Mouse (Mus musculus) heart, postnatal 0 days (tissue): Measurements from ENCODE around the gene Arnt. TPM values are rescaled to one million over a fixed set of nuclear protein-coding genes. Genes with fewer than 3 reads are reported as not detected.
"Not testable (repeated sequence)": the region's sequence is repeated elsewhere in the genome, so short reads cannot be mapped to it uniquely, and the experiment has no call there.

Source experiments
- ATAC-seq: fragments of 200-750 bp; cut with Nextera tagmentation; 2 replicates; pipeline ENCODE4 v1.8.0; 2017; ENCODE audit warnings: low read depth, moderate number of reproducible peaks, moderate library complexity; ENCODE audit not compliant: insufficient read depth
- DNase-seq: peaks from one replicate; pipeline ENCODE4 v3.0.0-alpha.2; 2016; ENCODE audit warnings: low spot score
- H3K27ac ChIP-seq: fragments of 300-500 bp; sonication (generic); 2 replicates; pipeline ENCODE4 v1.5.1; 2014; ENCODE audit warnings: low read depth, mild to moderate bottlenecking
- H3K27me3 ChIP-seq: fragments of 300-500 bp; sonication (generic); 2 replicates; pipeline ENCODE4 v1.6.1; 2014; ENCODE audit warnings: low read length, mixed read lengths; ENCODE audit not compliant: control insufficient read depth, insufficient read depth
- H3K36me3 ChIP-seq: fragments of 300-500 bp; sonication (generic); replicated peaks from 2 replicates; pipeline ENCODE4 v1.6.1; 2014; ENCODE audit warnings: low read length, mixed read lengths; ENCODE audit not compliant: control insufficient read depth, insufficient read depth
- H3K4me1 ChIP-seq: fragments of 300-500 bp; sonication (generic); 2 replicates; pipeline ENCODE4 v1.6.1; 2014; ENCODE audit warnings: antibody characterized with exemption; ENCODE audit not compliant: control insufficient read depth, insufficient read depth
- H3K4me2 ChIP-seq: fragments of 300-500 bp; sonication (generic); 2 replicates; pipeline ENCODE4 v1.6.1; 2014; ENCODE audit warnings: low read depth, mild to moderate bottlenecking, low read length, moderate library complexity
- H3K4me3 ChIP-seq: fragments of 300-500 bp; sonication (generic); 2 replicates; pipeline ENCODE4 v1.5.1; 2014; ENCODE audit warnings: low read depth, low read length
- H3K9ac ChIP-seq: fragments of 300-500 bp; sonication (generic); replicated peaks from 2 replicates; pipeline ENCODE4 v1.6.1; 2014; ENCODE audit warnings: low read depth, low read length, mixed read lengths
- H3K9me3 ChIP-seq: fragments of 300-500 bp; sonication (generic); replicated peaks from 2 replicates; pipeline ENCODE4 v1.6.1; 2016; ENCODE audit warnings: low read length; ENCODE audit not compliant: control insufficient read depth
- CTCF ChIP-seq: IDR thresholded peaks from 2 replicates; pipeline ENCODE4 v1.5.1; 2016; ENCODE audit warnings: antibody characterized with exemption, control low read depth, low read depth
- EP300 ChIP-seq: IDR thresholded peaks from 2 replicates; pipeline ENCODE4 v1.6.1; 2016; ENCODE audit warnings: antibody characterized with exemption, low read depth
- WGBS: fragments of 180-500 bp; shearing (Covaris S2); extraction: QIAGEN DNeasy Blood & Tissue Kit; methylation state at CpG from one replicate; pipeline ENCODE4 v1.1.7; 2014; 5-methylcytosine and 5-hydroxymethylcytosine counted together
- polyA plus RNA-seq: library from polyadenylated mRNA; unstranded; fragments of >200 nt; fragmentation: Nextera tagmentation; extraction: Ambion mirVana; gene quantifications from 2 replicates; pipeline ENCODE4 v1.2.1, GENCODE M21; 2015
- total RNA-seq: library from RNA; depleted of rRNA; stranded (reverse); fragments of >200 nt; gene quantifications from 2 replicates; pipeline ENCODE4 v1.2.3, GENCODE M21; 2014; ENCODE audit warnings: low replicate concordance

Gene Arnt
- total and polyA plus RNA-seq, 2 experiments from 2014 or later, result 22.4 to 23.0 TPM

GRCm38 (mm10) chr3:95531025-95531424 is 96.8 kb downstream of the Arnt start:
- Histone ChIP-seq H3K36me3 (no peaks in the 10 kb centered on the region), H3K27ac (no peak overlapping the region), H3K9me3 (no peaks in the 10 kb centered on the region), H3K4me1 (no peaks in the 10 kb centered on the region), H3K4me2 (no peak overlapping the region), H3K9ac (no peak overlapping the region), H3K27me3 (no peaks in the 10 kb centered on the region), H3K4me3 (no peak overlapping the region)
- ATAC-seq (no peak), DNase-seq (no peak)
- WGBS, result 95% methylated on average over 1 of the region's 1 CpGs
- TF ChIP-seq CTCF (no peak), EP300 (no peak)

DNA sequence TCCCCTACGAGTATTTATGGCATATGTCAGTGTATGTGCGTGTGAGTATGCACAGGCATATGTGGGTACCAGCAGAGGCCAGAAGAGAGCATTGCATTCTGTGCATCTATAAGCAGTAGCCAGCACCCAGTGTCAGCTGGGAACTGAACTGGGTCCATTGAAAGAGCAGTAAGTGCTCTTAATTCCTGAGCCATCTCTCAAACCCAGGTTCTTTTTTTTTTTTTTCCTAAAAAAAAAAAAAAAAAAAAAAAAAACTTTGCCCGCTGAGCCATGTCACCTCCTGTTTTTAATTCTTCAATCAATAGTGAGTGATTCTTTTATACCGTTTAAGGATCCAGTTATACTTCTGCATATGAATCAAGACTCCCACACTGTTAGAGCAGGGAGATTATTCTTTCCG is 99.2 kb downstream of the Arnt start:
- TF ChIP-seq EP300 (no peak), CTCF (no peak)
- H3K9ac ChIP-seq, result no peak overlapping the region
- H3K4me1 ChIP-seq, result no peaks in the 10 kb centered on the region
- ATAC-seq, result no peak
- H3K9me3 ChIP-seq, result no peaks in the 10 kb centered on the region
- H3K4me2 ChIP-seq, result no peak overlapping the region
- 85% methylated on average over 5 of the region's 5 CpGs for WGBS
- no peak overlapping the region for H3K27ac ChIP-seq
- H3K4me3 ChIP-seq, result no peak overlapping the region
- no peak for DNase-seq
- H3K36me3 ChIP-seq, result no peaks in the 10 kb centered on the region
- no peaks in the 10 kb centered on the region for H3K27me3 ChIP-seq

DNA sequence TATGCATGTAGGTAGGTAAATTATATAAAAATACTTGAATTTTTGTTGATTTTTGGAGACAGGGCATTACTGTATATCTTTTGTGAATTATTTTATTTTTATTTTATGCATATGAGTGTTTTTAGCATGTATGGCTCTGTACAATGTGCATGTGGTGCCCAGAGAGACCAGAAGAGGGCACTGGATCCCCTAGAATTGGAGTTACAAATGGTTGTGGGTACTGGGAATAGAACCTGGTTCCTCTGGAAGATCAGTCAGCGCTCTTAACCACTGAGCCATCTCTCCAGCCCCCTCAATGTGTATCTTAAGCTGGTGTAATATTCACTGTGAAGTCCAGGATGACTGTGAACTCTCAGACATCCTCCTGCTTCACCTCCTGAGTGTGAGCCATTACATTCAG is 100.7 kb downstream of the Arnt start:
- Histone ChIP-seq H3K27me3 (no peaks in the 10 kb centered on the region), H3K27ac (no peak overlapping the region), H3K4me2 (no peak overlapping the region), H3K36me3 (no peaks in the 10 kb centered on the region), H3K4me3 (no peak overlapping the region), H3K4me1 (no peaks in the 10 kb centered on the region), H3K9me3 (no peaks in the 10 kb centered on the region), H3K9ac (no peak overlapping the region)
- WGBS, result 74% methylated on average over 1 of the region's 1 CpGs
- TF ChIP-seq EP300, result no peak
- no peak for ATAC-seq
- DNase-seq, result no peak

DNA sequence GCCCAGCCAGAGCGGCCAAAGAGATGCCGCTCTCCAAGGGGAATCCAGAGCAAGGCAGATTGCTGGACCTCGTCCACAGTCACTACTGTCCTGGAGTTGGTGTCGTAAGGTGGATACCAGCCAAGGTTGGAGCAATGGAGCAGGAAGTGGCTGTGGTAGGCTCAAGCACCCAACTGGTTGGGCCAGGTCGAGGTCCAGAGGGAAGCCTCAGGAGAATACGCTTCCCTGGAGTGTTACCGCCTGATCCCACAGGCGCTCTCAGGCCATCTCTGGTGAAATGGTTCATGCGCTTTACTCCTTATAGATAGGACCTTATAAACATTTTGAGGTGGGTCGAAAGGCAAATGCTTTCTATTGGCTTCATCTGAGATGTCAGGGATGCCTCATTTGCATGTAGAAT is 104.7 kb downstream of the Arnt start:
- no peak overlapping the region for H3K4me2 ChIP-seq
- H3K36me3 ChIP-seq, result no peaks in the 10 kb centered on the region
- no peak for DNase-seq
- no peaks in the 10 kb centered on the region for H3K9me3 ChIP-seq
- H3K9ac ChIP-seq, result no peak overlapping the region
- H3K27me3 ChIP-seq, result no peaks in the 10 kb centered on the region
- no peak for TF ChIP-seq EP300
- TF ChIP-seq CTCF, result no peak
- H3K27ac ChIP-seq, result no peak overlapping the region
- WGBS, result 81% methylated on average over 10 of the region's 10 CpGs
- H3K4me3 ChIP-seq, result no peak overlapping the region
- no peak for ATAC-seq
- H3K4me1 ChIP-seq, result no peaks in the 10 kb centered on the region

DNA sequence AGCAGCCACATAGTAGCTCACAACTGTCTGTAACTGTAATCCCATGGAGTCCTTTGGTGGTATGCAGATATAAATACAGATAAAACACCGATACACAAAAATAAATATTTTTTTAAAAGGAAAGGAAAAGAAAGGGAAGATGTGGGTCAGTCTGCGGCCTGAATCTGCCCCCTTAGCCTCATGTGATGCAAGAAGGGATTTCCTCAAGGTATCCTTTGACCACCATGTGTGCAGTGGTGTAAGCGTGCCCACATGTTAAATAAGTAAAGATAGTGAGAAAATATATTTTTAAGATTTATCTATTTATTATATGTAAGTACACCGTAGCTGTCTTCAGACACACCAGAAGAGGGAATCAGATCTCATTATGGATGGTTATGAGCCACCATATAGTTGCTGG is 105.6 kb downstream of the Arnt start:
- DNase-seq (no peak), ATAC-seq (no peak)
- Histone ChIP-seq H3K4me3 (no peak overlapping the region), H3K4me1 (no peaks in the 10 kb centered on the region), H3K36me3 (no peaks in the 10 kb centered on the region), H3K4me2 (no peak overlapping the region), H3K27me3 (no peaks in the 10 kb centered on the region), H3K9me3 (no peaks in the 10 kb centered on the region), H3K27ac (no peak overlapping the region), H3K9ac (no peak overlapping the region)
- WGBS, result 91% methylated on average over 4 of the region's 4 CpGs
- TF ChIP-seq EP300 (no peak), CTCF (no peak)

- not testable (repeated sequence) for H3K27me3 ChIP-seq, H3K4me2 ChIP-seq, H3K4me3 ChIP-seq, H3K27ac ChIP-seq, H3K36me3 ChIP-seq, H3K9me3 ChIP-seq, H3K4me1 ChIP-seq, H3K9ac ChIP-seq, ATAC-seq, DNase-seq
- 62% methylated on average over 2 of the region's 2 CpGs for WGBS
These were observed 107.0 kb downstream of the Arnt start for GRCm38 (mm10) chr3:95541186-95541585.
